Mouse (Mus musculus) E14TG2a.4 (cell line): Measurements from ENCODE around the gene Utp3.

Source experiments
- CTCF ChIP-seq: conservative IDR thresholded peaks from 2 replicates; pipeline ENCODE4 v1.5.1; 2014; ENCODE audit warnings: low read length
- NANOG ChIP-seq: IDR thresholded peaks from 2 replicates; pipeline ENCODE4 v1.6.1; 2014; ENCODE audit warnings: borderline replicate concordance, low read length, mixed read lengths
- POU5F1 ChIP-seq: IDR thresholded peaks from 2 replicates; pipeline ENCODE4 v1.6.1; 2014; ENCODE audit warnings: low read length, borderline replicate concordance

DNA sequence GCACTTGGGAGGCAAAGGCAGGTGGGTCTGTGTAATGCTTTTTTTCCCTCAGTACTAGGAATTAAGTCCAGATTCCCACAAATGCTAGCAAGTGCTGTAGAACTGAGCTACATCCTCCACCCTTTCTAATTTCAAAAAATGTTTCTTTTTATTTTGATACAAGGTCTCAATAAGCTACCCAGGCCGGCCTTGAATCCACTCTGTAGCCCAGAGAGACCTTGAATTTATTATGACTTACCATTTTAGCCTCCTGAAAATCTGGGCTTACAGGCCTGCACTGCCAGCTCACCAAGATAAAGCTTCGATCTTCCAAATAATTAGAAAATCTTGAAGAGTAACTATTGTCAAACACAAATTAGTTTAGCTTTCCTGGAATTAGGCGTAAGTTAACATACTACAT lies 49.8 kb downstream of the Utp3 start:
- TF ChIP-seq CTCF (no peak), NANOG (no peak), POU5F1 (no peak)
